Mouse (Mus musculus): Measurements from ENCODE around the gene Morn1.
A peak's percentile ranks its signal among the peaks of the same experiment; 100 is the strongest.
"Not testable (repeated sequence)": the region's sequence is repeated elsewhere in the genome, so short reads cannot be mapped to it uniquely, and the experiment has no call there.

The Morn1 gene

GRCm38 (mm10) chr4:155086108-155087024 is at the start of gene Morn1, which contains the start of gene Rer1:
Morn1 (plus strand) TSS chr4:155086577.
Rer1 (minus strand) TSS chr4:155086382.
- peak; percentile 100 for DNase-seq

DNA sequence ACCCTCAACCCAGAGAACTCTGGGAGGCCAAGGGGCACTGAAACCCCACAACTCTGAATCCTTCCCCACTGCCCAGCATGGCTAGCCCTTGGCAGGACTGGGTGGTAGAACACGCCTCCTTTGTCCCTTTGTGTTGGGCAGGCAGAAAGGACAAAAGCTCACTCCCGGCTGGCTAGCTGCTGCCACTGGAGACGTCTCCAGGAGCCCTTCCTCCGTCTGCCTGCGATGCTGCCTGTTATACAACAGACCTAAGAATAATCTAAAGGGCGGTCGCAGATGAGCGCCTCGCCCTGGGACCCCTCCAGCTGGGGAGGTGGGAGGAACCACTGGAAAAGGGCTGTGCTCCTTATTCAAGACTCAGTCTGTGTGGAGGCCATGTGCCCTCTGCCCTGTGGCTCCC is 46.2 kb upstream of the Morn1 start:
- DNase-seq, result no peak

GRCm38 (mm10) chr4:155040696-155041095 is 45.7 kb upstream of the Morn1 start:
- no peak for DNase-seq

DNA sequence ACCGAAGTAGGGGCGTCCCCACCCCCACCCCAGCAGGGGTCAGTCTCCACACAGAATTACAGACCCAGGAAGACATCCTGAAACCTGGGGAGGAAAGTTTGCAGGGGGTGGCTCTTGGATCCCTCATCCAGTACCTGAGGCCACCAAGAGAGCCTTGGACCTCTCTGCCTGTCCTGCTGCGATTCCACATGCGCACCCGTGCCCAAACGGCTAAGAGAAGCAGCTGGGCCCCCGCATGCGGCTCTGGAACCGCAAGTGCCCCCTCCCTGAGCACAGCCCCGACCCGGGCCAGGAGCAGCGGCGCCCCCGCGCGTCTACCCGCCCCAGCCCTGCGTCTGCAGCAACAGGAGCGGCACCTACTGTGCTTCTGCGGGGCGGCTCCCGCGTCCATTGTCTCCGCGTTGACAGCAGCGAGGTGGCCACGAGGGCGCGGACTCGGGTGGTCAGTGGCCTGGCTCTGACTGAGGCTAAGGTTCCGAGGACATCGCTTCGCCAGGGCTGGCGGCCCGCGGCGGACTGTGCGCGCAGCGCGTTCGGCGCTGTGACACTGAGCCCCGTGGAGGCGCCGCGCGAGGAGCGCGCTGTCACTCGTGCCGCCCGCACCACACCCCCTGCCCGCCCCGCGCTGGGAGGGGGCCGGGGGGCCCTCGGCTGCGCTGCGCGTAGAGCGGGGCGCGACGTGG is 43.6 kb upstream of the Morn1 start:
- no peak for DNase-seq

DNA sequence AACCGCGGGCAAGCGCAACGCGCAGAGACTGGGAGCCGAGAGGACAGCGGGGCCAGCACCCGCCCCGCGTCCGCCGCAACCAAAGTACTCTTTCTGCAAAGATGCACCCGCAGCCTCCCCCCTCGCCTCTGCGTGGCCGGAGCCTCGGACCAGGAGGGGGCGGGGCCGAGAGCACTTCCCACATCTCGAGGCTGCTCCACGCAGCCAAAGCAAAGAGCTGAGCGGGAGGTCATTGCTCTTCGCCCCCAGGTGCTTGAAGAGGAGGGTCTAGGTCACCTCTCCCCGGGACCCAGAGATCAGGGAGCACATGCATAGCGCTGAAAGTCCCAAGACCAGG is 43.1 kb upstream of the Morn1 start:
- DNase-seq, result no peak

- no peak for DNase-seq
Measured at GRCm38 (mm10) chr4:155046636-155047035, 39.7 kb upstream of the Morn1 start.

GRCm38 (mm10) chr4:155050116-155050515 is 36.3 kb upstream of the Morn1 start:
- no peak for DNase-seq

- DNase-seq, result no peak
Measured at GRCm38 (mm10) chr4:155056724-155057123, 29.7 kb upstream of the Morn1 start, which contains the start of gene Plch2. Plch2 (minus strand) TSS chr4:155056784.

DNA sequence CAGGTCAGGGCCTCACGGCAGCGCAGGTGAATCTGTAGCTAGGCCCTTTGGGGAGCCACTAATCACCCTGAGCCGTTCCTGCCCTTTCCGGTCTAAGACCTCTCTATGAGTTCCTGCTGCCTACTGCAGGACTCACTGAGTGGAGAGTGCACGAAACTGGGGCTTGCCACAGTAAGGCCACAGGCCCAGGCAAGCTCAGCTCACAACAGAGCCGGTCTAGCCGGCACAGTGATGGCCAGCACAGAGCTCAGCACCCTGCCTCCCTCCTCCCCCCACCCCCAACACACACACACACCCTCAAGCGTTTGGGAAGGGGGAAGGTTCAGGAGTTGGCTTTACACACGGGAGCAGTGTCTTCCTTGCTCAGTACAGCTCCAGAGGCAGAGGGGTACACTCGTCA is 28.1 kb upstream of the Morn1 start:
- no peak for DNase-seq

GRCm38 (mm10) chr4:155063895-155064294 is 22.5 kb upstream of the Morn1 start:
- peak; percentile 59 for DNase-seq

GRCm38 (mm10) chr4:155064474-155064873 is 21.9 kb upstream of the Morn1 start:
- DNase-seq, result no peak

GRCm38 (mm10) chr4:155065970-155066833 is 20.2 kb upstream of the Morn1 start:
- peak; percentile 91 for DNase-seq

DNA sequence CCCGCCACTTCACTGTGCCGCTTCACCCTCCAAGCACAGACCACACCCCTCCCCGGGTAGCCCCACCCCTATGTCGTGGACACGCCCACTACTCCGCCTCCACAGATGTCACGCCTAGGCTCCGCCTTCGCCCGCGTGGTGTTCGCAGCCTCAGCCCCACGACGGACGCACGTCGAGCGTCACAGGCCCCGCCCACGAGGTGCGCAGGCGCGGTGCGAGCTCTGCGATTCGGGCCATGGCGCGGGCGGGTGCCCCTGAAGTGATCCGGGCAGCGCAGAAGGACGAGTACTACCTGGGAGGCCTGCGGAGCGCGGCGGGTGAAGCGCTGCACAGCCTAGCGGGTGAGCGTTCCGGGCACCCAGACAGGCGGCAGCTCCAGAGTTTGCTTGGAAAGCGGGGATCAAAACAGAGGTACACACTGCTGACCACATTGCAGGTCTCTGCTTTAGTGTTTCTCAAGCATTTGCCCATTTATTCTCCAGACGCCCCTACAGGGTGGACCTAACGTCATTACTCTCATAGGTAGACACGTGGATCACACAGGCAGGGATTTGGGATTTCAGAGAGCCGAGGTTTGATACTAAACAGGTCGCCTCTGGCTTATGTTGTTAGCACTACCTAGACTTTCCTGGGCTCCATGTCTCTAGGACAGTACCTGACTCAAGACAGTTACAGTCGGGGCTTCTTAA is 19.4 kb upstream of the Morn1 start, which contains the start of gene Pex10:
Gene Pex10 (plus strand): TSS at position 183 of the 689 bp plus-strand sequence.
- DNase-seq, result peak; percentile 98

DNA sequence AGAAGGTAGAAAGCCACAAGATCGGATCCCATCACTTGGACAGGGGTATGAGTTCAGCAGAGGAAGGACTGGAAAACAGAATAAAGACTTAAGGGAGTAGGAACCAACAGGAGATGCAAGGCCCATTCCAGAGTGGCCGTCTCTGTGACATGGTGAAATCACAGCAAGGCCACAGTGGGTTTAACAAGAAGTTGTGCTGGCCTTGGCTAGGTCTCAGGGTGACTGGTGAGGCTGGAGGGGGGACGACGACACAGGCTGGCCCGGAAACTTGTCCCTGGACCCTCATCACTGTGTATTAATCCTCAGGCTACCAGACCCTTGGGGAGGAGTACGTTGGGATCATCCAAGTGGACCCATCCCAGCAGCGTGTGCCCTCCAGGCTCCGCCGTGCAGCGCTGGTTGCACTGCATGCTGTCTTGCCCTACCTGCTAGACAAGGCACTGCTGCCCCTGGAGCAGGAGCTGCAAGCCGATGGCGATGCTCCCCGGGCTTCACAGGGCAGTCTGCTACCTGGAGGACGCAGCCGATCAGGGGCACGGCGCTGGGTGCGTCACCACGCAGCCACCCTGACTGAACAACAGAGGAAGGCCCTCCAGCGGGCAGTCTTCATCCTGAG is 17.9 kb upstream of the Morn1 start:
- DNase-seq, result no peak

DNA sequence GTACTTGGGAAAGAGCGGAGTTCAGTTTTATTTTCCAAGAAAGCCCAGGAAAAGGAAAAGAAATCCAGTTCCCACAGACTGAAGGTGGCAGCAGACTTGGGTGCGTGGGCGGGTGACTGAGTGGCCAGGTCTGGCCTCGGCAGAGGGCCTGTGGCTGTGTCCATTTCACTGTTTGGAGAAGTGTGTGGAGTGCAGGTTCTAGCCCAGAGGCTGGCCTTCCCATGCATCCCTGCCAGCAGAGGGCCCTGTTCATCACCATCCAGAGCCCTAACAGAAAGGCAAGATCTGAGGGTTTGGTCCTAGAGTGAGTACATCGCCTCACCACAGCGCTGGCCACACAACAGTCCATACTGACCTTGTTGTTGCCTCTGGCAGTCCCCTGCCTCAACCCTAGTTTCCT is 17.2 kb upstream of the Morn1 start:
- no peak for DNase-seq

- no peak for DNase-seq
Measured at GRCm38 (mm10) chr4:155070199-155070598, 16.2 kb upstream of the Morn1 start.

DNA sequence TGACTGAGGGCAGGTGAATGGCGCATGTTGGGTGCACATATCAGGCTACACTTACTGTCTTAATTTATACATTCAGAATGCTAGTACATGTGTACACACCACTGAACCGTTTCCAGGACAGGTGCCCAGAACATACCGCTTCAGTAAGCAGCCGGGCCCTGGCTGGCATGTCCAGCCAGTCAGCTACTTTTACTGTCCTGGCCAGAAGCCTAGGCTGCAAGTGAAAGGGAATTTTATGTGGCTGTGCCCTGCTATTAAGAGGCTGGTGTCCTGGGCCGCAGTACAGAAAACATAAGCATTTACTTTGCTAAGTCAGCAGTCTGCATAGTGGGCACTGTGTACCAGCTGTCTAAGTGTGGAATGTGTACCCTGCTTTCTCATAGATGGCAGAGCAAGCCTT is 15.5 kb upstream of the Morn1 start:
- DNase-seq, result peak; percentile 85

DNA sequence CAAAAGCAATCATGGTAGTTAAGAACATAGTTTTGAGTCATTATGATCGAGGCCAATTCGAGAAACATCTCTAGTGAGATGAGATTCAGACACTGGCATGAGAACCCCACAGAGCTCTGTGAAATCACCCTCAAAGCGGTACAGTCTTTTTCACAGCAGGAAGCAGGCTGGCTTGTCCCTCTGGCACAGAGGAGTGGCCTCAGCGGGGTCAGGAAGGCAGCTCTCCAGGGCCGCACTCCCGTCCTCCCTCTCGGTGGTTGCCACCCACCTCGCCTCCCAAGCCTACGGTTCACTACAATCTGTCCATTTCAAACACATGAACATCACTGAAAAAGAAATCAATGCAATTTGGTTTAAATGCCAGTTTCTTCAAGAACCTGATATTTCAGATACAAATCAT is 12.0 kb upstream of the Morn1 start:
- DNase-seq, result no peak

DNA sequence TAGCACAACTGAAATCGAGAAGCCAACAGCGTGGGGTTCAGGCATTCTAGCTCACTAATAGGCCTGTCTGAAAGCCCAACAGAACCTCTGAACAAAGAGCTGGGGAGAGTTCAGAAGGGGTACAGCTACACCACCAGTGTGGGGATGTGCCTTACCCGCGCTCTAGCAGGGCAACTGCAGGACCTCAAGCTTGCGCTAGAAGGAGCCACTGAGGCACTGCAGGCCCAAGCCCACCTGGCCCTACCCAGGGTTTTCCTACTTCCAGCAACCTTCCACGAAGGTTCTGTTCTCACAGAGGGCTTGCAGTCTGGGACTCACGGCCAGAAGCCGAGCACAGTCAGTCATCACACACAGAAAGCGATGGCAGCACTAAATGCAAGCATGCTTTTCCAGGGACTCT is 11.2 kb upstream of the Morn1 start:
- DNase-seq, result no peak

DNA sequence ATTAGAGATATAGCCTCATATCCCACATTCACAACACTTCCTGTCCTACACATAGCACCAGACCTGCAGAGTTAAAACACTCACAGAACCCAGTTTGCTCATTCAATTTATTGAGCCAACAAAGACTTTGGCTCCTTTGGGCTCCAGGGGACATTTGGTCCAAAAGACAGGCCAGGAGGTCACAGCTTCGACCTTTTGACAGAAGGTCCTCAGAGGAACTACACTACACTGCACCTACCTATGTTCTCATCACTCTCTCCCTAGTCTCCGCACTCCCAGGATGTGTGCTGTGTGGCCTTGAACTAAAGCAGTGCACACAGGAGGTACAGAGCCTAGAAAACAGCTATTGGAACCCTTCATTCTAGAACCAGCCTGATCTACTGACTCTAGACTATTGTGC is 10.6 kb upstream of the Morn1 start:
- DNase-seq, result no peak

- peak; percentile 56 for DNase-seq
Measured at GRCm38 (mm10) chr4:155076677-155077076, 9.7 kb upstream of the Morn1 start.

GRCm38 (mm10) chr4:155078808-155079207 is 7.6 kb upstream of the Morn1 start:
- DNase-seq, result not testable (repeated sequence)
